Mouse (Mus musculus): ENCODE results near the gene Alg9. TPM values are rescaled to one million over a fixed set of nuclear protein-coding genes. Genes with fewer than 3 reads are reported as not detected.

Gene Alg9
- polyA plus RNA-seq, 1 experiment from 2014 or later: 14.3 TPM

- Histone ChIP-seq H3K9ac (peak overlapping the region; percentile 24; the same call in 1 of the 2 replicates), H3K36me3 (replicated peaks) (no peaks in the 10 kb centered on the region), H3K4me1 (replicated peaks) (peaks cover 87% of the 10 kb centered on the region), H3K4me3 (replicated peaks) (no peak overlapping the region), H3K4me2 (peak overlapping the region; percentile 14; the same call in 1 of the 2 replicates), H3K27me3 (no peaks in the 10 kb centered on the region), H3K9me3 (replicated peaks) (no peaks in the 10 kb centered on the region), H3K27ac (replicated peaks) (peak overlapping the region; percentile 92)
- ATAC-seq (ENCODE audit: insufficient read depth): no peak
- 59% methylated on average over 17 of the region's 17 CpGs for WGBS (ENCODE audit: insufficient replicate concordance)
Observed at GRCm38 (mm10) chr9:50852634-50853349, 78.0 kb downstream of the Alg9 start.

- Histone ChIP-seq H3K4me2 (peak overlapping the region; percentile 72), H3K9ac (peak overlapping the region; percentile 56), H3K27me3 (no peaks in the 10 kb centered on the region), H3K9me3 (replicated peaks) (no peaks in the 10 kb centered on the region), H3K36me3 (replicated peaks) (peaks cover 9% of the 10 kb centered on the region), H3K4me3 (replicated peaks) (peak overlapping the region; percentile 33), H3K4me1 (replicated peaks) (peaks cover 83% of the 10 kb centered on the region), H3K27ac (replicated peaks) (peak overlapping the region; percentile 92)
- WGBS (ENCODE audit: insufficient replicate concordance): 28% methylated on average over 8 of the region's 8 CpGs
- peak; percentile 87 for ATAC-seq (ENCODE audit: insufficient read depth)
Observed at GRCm38 (mm10) chr9:50854376-50854775, 79.6 kb downstream of the Alg9 start.

- Histone ChIP-seq H3K4me3 (replicated peaks) (peak overlapping the region; percentile 20), H3K9me3 (replicated peaks) (no peaks in the 10 kb centered on the region), H3K36me3 (replicated peaks) (peaks cover 17% of the 10 kb centered on the region), H3K27ac (replicated peaks) (peak overlapping the region; percentile 92), H3K4me2 (peak overlapping the region; percentile 72), H3K4me1 (replicated peaks) (peaks cover 75% of the 10 kb centered on the region), H3K27me3 (no peaks in the 10 kb centered on the region), H3K9ac (peak overlapping the region; percentile 38)
- peak; percentile 47 for ATAC-seq (ENCODE audit: insufficient read depth)
- WGBS (ENCODE audit: insufficient replicate concordance): 27% methylated on average over 5 of the region's 5 CpGs
Observed at GRCm38 (mm10) chr9:50855133-50855766, 80.4 kb downstream of the Alg9 start.

GRCm38 (mm10) chr9:50855780-50856179, 81.0 kb downstream of the Alg9 start:
- WGBS (ENCODE audit: insufficient replicate concordance): 34% methylated on average over 5 of the region's 5 CpGs
- Histone ChIP-seq H3K36me3 (replicated peaks) (peaks cover 23% of the 10 kb centered on the region), H3K4me1 (replicated peaks) (peaks cover 72% of the 10 kb centered on the region)

GRCm38 (mm10) chr9:50856341-50857081, 81.7 kb downstream of the Alg9 start:
- Histone ChIP-seq H3K9me3 (replicated peaks) (no peaks in the 10 kb centered on the region), H3K4me2 (peak overlapping the region; percentile 72), H3K4me1 (replicated peaks) (peaks cover 67% of the 10 kb centered on the region), H3K27me3 (no peaks in the 10 kb centered on the region), H3K9ac (peak overlapping the region; percentile 95), H3K4me3 (replicated peaks) (peak overlapping the region; percentile 94), H3K36me3 (replicated peaks) (peaks cover 30% of the 10 kb centered on the region), H3K27ac (replicated peaks) (peak overlapping the region; percentile 92)
- peak; percentile 66 for ATAC-seq (ENCODE audit: insufficient read depth)
- WGBS (ENCODE audit: insufficient replicate concordance): 1% methylated on average over 45 of the region's 45 CpGs

More at GRCm38 (mm10) chr9:50855780-50856179, 81.0 kb downstream of the Alg9 start:
- Histone ChIP-seq H3K27me3 (no peaks in the 10 kb centered on the region), H3K27ac (replicated peaks) (peak overlapping the region; percentile 92), H3K4me3 (replicated peaks) (peak overlapping the region; percentile 94), H3K9ac (peak overlapping the region; percentile 95), H3K4me2 (peak overlapping the region; percentile 72), H3K9me3 (replicated peaks) (no peaks in the 10 kb centered on the region)
- no peak for ATAC-seq (ENCODE audit: insufficient read depth)

- Histone ChIP-seq H3K9me3 (replicated peaks) (no peaks in the 10 kb centered on the region), H3K9ac (peak overlapping the region; percentile 95), H3K4me3 (replicated peaks) (peak overlapping the region; percentile 94), H3K27me3 (no peaks in the 10 kb centered on the region), H3K27ac (replicated peaks) (peak overlapping the region; percentile 92), H3K36me3 (replicated peaks) (peaks cover 37% of the 10 kb centered on the region), H3K4me2 (peak overlapping the region; percentile 72), H3K4me1 (replicated peaks) (peaks cover 60% of the 10 kb centered on the region)
- under 1% methylated on average over 46 of the region's 46 CpGs for WGBS (ENCODE audit: insufficient replicate concordance)
- peak; percentile 54 for ATAC-seq (ENCODE audit: insufficient read depth)
Observed at GRCm38 (mm10) chr9:50857082-50857641, 82.3 kb downstream of the Alg9 start.

- peak overlapping the region; percentile 25 for H3K4me3 ChIP-seq (replicated peaks)
- peak overlapping the region; percentile 47 for H3K4me2 ChIP-seq
Observed at GRCm38 (mm10) chr9:50858681-50859080, 83.9 kb downstream of the Alg9 start.

GRCm38 (mm10) chr9:50861119-50861839, 86.5 kb downstream of the Alg9 start:
- H3K27ac ChIP-seq (replicated peaks): no peak overlapping the region
- H3K9me3 ChIP-seq (replicated peaks): no peaks in the 10 kb centered on the region
- H3K9ac ChIP-seq: no peak overlapping the region
- ATAC-seq (ENCODE audit: insufficient read depth): no peak
- H3K4me3 ChIP-seq (replicated peaks): no peak overlapping the region
- H3K4me2 ChIP-seq: no peak overlapping the region
- H3K4me1 ChIP-seq (replicated peaks): peaks cover 20% of the 10 kb centered on the region
- peaks cover 78% of the 10 kb centered on the region for H3K36me3 ChIP-seq (replicated peaks)
- 89% methylated on average over 18 of the region's 18 CpGs for WGBS (ENCODE audit: insufficient replicate concordance)
- no peaks in the 10 kb centered on the region for H3K27me3 ChIP-seq

More at GRCm38 (mm10) chr9:50858681-50859080, 83.9 kb downstream of the Alg9 start:
- no peak for ATAC-seq (ENCODE audit: insufficient read depth)
- 89% methylated on average over 6 of the region's 6 CpGs for WGBS (ENCODE audit: insufficient replicate concordance)
- Histone ChIP-seq H3K27ac (replicated peaks) (no peak overlapping the region; the same call in 1 of the 2 replicates), H3K36me3 (replicated peaks) (peaks cover 52% of the 10 kb centered on the region), H3K4me1 (replicated peaks) (peaks cover 45% of the 10 kb centered on the region), H3K27me3 (no peaks in the 10 kb centered on the region), H3K9me3 (replicated peaks) (no peaks in the 10 kb centered on the region), H3K9ac (no peak overlapping the region)

- Histone ChIP-seq H3K4me1 (replicated peaks) (peaks cover 9% of the 10 kb centered on the region), H3K4me2 (no peak overlapping the region), H3K9ac (no peak overlapping the region), H3K36me3 (replicated peaks) (peaks cover 100% of the 10 kb centered on the region), H3K4me3 (replicated peaks) (no peak overlapping the region), H3K27me3 (no peaks in the 10 kb centered on the region), H3K9me3 (replicated peaks) (no peaks in the 10 kb centered on the region), H3K27ac (replicated peaks) (no peak overlapping the region)
- ATAC-seq (ENCODE audit: insufficient read depth): no peak
- WGBS (ENCODE audit: insufficient replicate concordance): 88% methylated on average over 4 of the region's 4 CpGs
Observed at GRCm38 (mm10) chr9:50863824-50864223, 89.0 kb downstream of the Alg9 start.

- H3K27me3 ChIP-seq: no peaks in the 10 kb centered on the region
- WGBS (ENCODE audit: insufficient replicate concordance): 82% methylated on average over 5 of the region's 5 CpGs
- H3K4me3 ChIP-seq (replicated peaks): no peak overlapping the region
- ATAC-seq (ENCODE audit: insufficient read depth): no peak
- peaks cover 98% of the 10 kb centered on the region for H3K36me3 ChIP-seq (replicated peaks)
- H3K9ac ChIP-seq: no peak overlapping the region
- H3K27ac ChIP-seq (replicated peaks): 0 out of 2 replicates have a peak overlapping the region, but pooled peaks have one; percentile 5
- H3K9me3 ChIP-seq (replicated peaks): no peaks in the 10 kb centered on the region
- peaks cover 3% of the 10 kb centered on the region for H3K4me1 ChIP-seq (replicated peaks)
- no peak overlapping the region for H3K4me2 ChIP-seq
Observed at GRCm38 (mm10) chr9:50864877-50865276, 90.1 kb downstream of the Alg9 start.

Measured in liver, embryonic 15.5 days (tissue).